Mouse (Mus musculus): ENCODE results near the gene Il1f10.

DNA sequence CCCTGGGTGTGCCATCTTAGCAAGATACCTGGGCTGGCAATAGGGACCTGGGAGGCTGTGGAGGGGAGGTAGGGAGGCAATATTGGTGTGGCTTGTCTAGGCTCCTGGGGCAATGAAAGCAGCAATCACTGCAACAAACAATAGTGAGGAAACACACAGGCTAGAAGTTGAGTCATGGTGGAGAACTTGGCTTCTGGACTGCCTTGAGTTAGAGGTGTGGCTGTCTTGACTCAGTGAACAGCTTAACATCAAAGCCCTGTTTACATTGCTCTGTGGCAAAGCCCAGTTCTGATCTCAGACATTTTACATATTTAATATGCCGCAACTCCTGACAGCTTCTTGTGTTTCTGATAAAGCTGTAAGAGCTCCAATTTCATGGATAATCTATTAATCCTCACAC lies 23.5 kb upstream of the Il1f10 start:
- TF ChIP-seq MYOD1 (IDR thresholded peaks at IDR 0.05; ENCODE audit: control insufficient read depth in 1 of 3, insufficient read length in 2 of 3, low read depth in 2 of 3) (no peak), MAX (IDR thresholded peaks at IDR 0.05; ENCODE audit: low read depth) (no peak), USF1 (IDR thresholded peaks at IDR 0.05; ENCODE audit: low read depth) (no peak), POLR2AphosphoS2 (IDR thresholded peaks at IDR 0.05; ENCODE audit: insufficient read length, low read depth) (no peak), POLR2A (IDR thresholded peaks at IDR 0.05; ENCODE audit: insufficient read length, low read depth) (no peak), E2F4 (IDR thresholded peaks at IDR 0.05; ENCODE audit: insufficient read depth) (no peak), TCF12 (IDR thresholded peaks at IDR 0.05; ENCODE audit: insufficient read depth, poor library complexity, severe bottlenecking) (no peak), SRF (IDR thresholded peaks at IDR 0.05; ENCODE audit: control insufficient read depth, insufficient read length, low read depth) (no peak), MYOG (IDR thresholded peaks at IDR 0.05; ENCODE audit: control insufficient read depth in 1 of 3, insufficient read depth in 1 of 3, insufficient read length in 2 of 3, low read depth in 2 of 3) (no peak)

Measured in myocyte (in vitro differentiated cells).